Mouse (Mus musculus) heart, postnatal 36 days (tissue): ENCODE measurements around the gene Rab42. TPM values are rescaled to one million over a fixed set of nuclear protein-coding genes. Genes with fewer than 3 reads are reported as not detected.
A peak's percentile ranks its signal among the peaks of the same experiment; 100 is the strongest.
"Not testable (repeated sequence)": the region's sequence is repeated elsewhere in the genome, so short reads cannot be mapped to it uniquely, and the experiment has no call there.

Experiments used
- DNase-seq, 2 experiments: peaks; one replicate each; pipeline ENCODE4 v3.0.0; 2021 to 2022
- intact Hi-C: fragments of 180-260 bp; cut with DNase I; formaldehyde crosslinking; loops from one replicate; pipeline ENCODE4 v1.15.1; 2025
- total RNA-seq, 2 experiments: library from RNA; stranded (reverse); gene quantifications; 2 replicates each; pipeline ENCODE4 v1.2.3; 2021

Rab42 gene
- total RNA-seq, 2 experiments from 2014 or later, result 0.98 TPM; not detected in 1

- intact Hi-C loops, result loop anchor here (5.0 kb wide), 1 partner anchor 221 kb away; the partner anchor contains the start of gene Sesn2
- no peak for DNase-seq
Measured at GRCm38 (mm10) chr4:132291056-132291455, 12.1 kb downstream of the Rab42 start.

GRCm38 (mm10) chr4:132288840-132289239, 14.3 kb downstream of the Rab42 start:
- DNase-seq, intact Hi-C loops: not testable (repeated sequence)

GRCm38 (mm10) chr4:132275949-132276348, 27.2 kb downstream of the Rab42 start:
- no peak for DNase-seq
- intact Hi-C loops, result loop anchor here (2.0 kb wide), 3 partner anchors 33 to 63 kb away; partner anchors contain the start of genes Trnau1ap and Ythdf2

- intact Hi-C loops, result loop anchor here (2.0 to 5.0 kb wide), 4 partner anchors 34 to 148 kb away; partner anchors contain the start of genes Phactr4, Trnau1ap and Ythdf2
Measured at GRCm38 (mm10) chr4:132274156-132274862, 28.9 kb downstream of the Rab42 start, which contains the start of gene Taf12. Taf12 (plus strand) TSS chr4:132274375.

GRCm38 (mm10) chr4:132273166-132273565, 30.0 kb downstream of the Rab42 start:
- intact Hi-C loops, result loop anchor here (5.0 kb wide), 1 partner anchor 149 kb away; the partner anchor contains the start of gene Phactr4
- DNase-seq, result no peak

More at GRCm38 (mm10) chr4:132274156-132274862, 28.9 kb downstream of the Rab42 start, which contains the start of gene Taf12:
- DNase-seq, result peak; percentile 88 to 92

GRCm38 (mm10) chr4:132269740-132270560, 33.2 kb downstream of the Rab42 start:
- DNase-seq, result peak; percentile 81 to 89
- intact Hi-C loops, result loop anchor here (5.0 to 10.0 kb wide), 2 partner anchors 152 to 185 kb away; partner anchors contain the start of gene Phactr4

GRCm38 (mm10) chr4:132268871-132269739, 34.1 kb downstream of the Rab42 start:
- intact Hi-C loops, result loop anchor here (10.0 kb wide), 1 partner anchor 184 kb away; no protein-coding TSS in a partner anchor
- DNase-seq, result no peak

GRCm38 (mm10) chr4:132266835-132267349, 36.3 kb downstream of the Rab42 start:
- intact Hi-C loops, result loop anchor here (10.0 kb wide), 1 partner anchor 182 kb away; no protein-coding TSS in a partner anchor
- DNase-seq, result no peak

GRCm38 (mm10) chr4:132263313-132263712, 39.9 kb downstream of the Rab42 start:
- intact Hi-C loops, result loop anchor here (10.0 kb wide), 1 partner anchor 179 kb away; no protein-coding TSS in a partner anchor
- no peak for DNase-seq

- DNase-seq, result no peak
- intact Hi-C loops, result loop anchor here (10.0 kb wide), 1 partner anchor 177 kb away; no protein-coding TSS in a partner anchor
Measured at GRCm38 (mm10) chr4:132262358-132262616, 40.9 kb downstream of the Rab42 start.

GRCm38 (mm10) chr4:132261514-132262357, 41.4 kb downstream of the Rab42 start, which contains the start of gene Gmeb1:
Gmeb1 (minus strand) TSS chr4:132261602.
- intact Hi-C loops, result loop anchor here (10.0 kb wide), 1 partner anchor 177 kb away; no protein-coding TSS in a partner anchor
- peak; percentile 83 to 84 for DNase-seq

GRCm38 (mm10) chr4:132260404-132261379, 42.5 kb downstream of the Rab42 start:
- intact Hi-C loops, result loop anchor here (10.0 kb wide), 1 partner anchor 176 kb away; no protein-coding TSS in a partner anchor
- peak; percentile 39 to 75 for DNase-seq

GRCm38 (mm10) chr4:132259248-132259647, 43.9 kb downstream of the Rab42 start:
- DNase-seq, result no peak
- intact Hi-C loops, result no loop called here

GRCm38 (mm10) chr4:132256384-132256783, 46.8 kb downstream of the Rab42 start:
- no peak for DNase-seq
- intact Hi-C loops, result no loop called here

GRCm38 (mm10) chr4:132254986-132255385, 48.2 kb downstream of the Rab42 start:
- DNase-seq, result no peak
- intact Hi-C loops, result no loop called here

GRCm38 (mm10) chr4:132253622-132254021, 49.6 kb downstream of the Rab42 start:
- no peak for DNase-seq
- intact Hi-C loops, result no loop called here

- DNase-seq, result no peak
- intact Hi-C loops, result no loop called here
Measured at GRCm38 (mm10) chr4:132253128-132253527, 50.1 kb downstream of the Rab42 start.
